Mouse (Mus musculus): Measurements from ENCODE around the gene Sgo1. TPM values are rescaled to one million over a fixed set of nuclear protein-coding genes. Genes with fewer than 3 reads are reported as not detected.

Sgo1 gene
- polyA plus RNA-seq, 1 experiment from 2014 or later, result 5.4 TPM

DNA sequence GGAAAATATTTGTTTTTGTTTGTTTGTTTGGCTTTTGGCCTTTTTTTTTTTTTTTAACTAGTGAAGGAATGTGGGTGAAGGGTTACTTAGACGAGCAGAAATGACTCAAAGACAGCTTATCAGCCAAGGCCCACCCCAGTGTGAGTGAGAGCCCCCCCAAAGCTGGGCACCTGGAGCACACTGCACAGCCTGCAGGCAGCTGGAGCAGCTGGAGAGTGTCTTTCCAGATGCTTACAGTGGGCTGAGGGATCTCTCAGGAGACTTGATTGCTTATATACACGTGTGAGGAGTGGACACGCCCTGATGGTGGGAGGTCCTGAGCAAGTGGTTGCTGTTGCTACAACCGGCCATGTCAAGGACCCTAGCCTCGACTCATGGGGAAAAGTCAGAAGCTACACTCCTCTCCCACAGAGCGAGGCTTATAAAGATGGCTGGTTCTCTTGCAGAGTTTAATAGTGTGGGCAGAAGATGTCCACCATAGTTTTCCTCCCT, 32.7 kb downstream of the Sgo1 start:
- Histone ChIP-seq H3K9me3 (ENCODE audit: control insufficient read depth, low read length) (no peaks in the 10 kb centered on the region), H3K9ac (no peak overlapping the region), H3K4me1 (replicated peaks; ENCODE audit: control insufficient read depth, insufficient read depth, low read length) (no peaks in the 10 kb centered on the region), H3K27ac (no peak overlapping the region), H3K36me3 (replicated peaks; ENCODE audit: control insufficient read depth, insufficient read depth) (peaks cover 46% of the 10 kb centered on the region), H3K4me2 (replicated peaks) (no peak overlapping the region), H3K4me3 (replicated peaks; ENCODE audit: low read length) (no peak overlapping the region), H3K27me3 (ENCODE audit: control insufficient read depth, insufficient read depth, low read length) (no peaks in the 10 kb centered on the region)
- 78% methylated on average over 6 of the region's 6 CpGs for WGBS
- ATAC-seq (ENCODE audit: low FRiP score) (no peak), DNase-seq (ENCODE audit: low spot score) (no peak)

DNA sequence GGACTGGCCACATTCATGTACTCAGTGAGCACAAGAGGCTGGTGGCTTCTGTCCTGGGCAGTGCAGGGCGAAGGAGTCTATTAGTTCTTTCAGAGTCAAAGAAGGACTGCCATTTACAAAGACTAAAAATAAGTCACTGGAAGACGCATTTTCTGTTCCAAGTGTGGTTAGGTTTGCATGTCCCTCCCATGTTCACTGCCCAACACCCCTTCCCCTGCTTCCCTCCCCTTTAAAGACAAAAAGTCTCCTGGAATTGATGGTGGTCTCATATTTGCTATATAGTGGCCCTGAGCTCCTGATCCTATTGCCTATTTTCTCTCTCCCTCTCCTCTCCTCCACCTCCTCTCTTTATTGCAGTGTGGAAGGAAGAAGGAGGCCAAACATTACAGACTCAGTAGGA, 33.2 kb downstream of the Sgo1 start:
- WGBS, result 87% methylated on average over 2 of the region's 2 CpGs
- Histone ChIP-seq H3K9me3 (ENCODE audit: control insufficient read depth, low read length) (no peaks in the 10 kb centered on the region), H3K36me3 (replicated peaks; ENCODE audit: control insufficient read depth, insufficient read depth) (peaks cover 46% of the 10 kb centered on the region), H3K4me1 (replicated peaks; ENCODE audit: control insufficient read depth, insufficient read depth, low read length) (no peaks in the 10 kb centered on the region), H3K27me3 (ENCODE audit: control insufficient read depth, insufficient read depth, low read length) (no peaks in the 10 kb centered on the region), H3K9ac (no peak overlapping the region), H3K27ac (no peak overlapping the region), H3K4me3 (replicated peaks; ENCODE audit: low read length) (no peak overlapping the region), H3K4me2 (replicated peaks) (no peak overlapping the region)
- DNase-seq (ENCODE audit: low spot score) (no peak), ATAC-seq (ENCODE audit: low FRiP score) (no peak)

DNA sequence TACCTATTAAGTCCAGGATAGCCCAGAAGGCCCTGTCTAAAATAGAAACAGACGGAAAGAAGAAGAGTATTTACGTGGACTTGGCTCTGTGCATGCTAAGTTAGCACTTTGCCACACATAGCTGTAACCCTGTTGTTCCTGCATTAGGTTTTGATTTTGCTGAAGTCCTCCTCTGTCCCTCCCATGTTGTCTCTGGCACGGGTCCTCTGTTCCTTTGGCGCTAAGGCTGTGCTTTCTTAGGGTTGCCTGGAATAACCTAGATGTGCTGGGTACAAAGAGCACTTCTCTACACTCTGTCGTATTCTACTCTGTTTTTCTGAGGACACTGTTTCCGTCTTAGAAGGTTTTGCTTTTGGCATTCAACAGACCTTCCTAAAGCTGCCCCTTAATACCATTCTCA, 34.1 kb downstream of the Sgo1 start:
- Histone ChIP-seq H3K4me3 (replicated peaks; ENCODE audit: low read length) (no peak overlapping the region), H3K4me1 (replicated peaks; ENCODE audit: control insufficient read depth, insufficient read depth, low read length) (no peaks in the 10 kb centered on the region), H3K9me3 (ENCODE audit: control insufficient read depth, low read length) (no peaks in the 10 kb centered on the region), H3K9ac (no peak overlapping the region), H3K36me3 (replicated peaks; ENCODE audit: control insufficient read depth, insufficient read depth) (peaks cover 50% of the 10 kb centered on the region), H3K4me2 (replicated peaks) (no peak overlapping the region), H3K27ac (no peak overlapping the region), H3K27me3 (ENCODE audit: control insufficient read depth, insufficient read depth, low read length) (no peaks in the 10 kb centered on the region)
- 90% methylated on average over 6 of the region's 6 CpGs for WGBS
- DNase-seq (ENCODE audit: low spot score), result no peak
- ATAC-seq (ENCODE audit: low FRiP score), result no peak

DNA sequence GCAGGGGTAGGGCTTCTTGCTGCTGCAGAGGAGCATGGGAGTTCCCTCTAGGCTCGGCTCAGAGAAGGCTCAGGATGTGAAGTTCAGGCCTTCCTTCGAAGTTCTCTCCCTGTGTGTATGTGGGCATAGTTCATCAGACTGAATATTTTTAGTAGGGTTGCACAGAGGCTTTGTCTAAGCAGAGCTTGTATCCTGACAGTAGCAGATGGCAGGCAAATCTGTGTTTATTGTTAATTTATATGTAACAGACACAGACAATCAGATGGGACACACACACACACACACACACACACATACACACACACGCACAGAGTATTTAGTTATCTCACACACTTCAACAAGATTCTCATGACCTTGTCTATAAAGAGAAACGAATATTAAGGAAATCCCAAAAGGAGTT, 34.5 kb downstream of the Sgo1 start:
- H3K4me2 ChIP-seq (replicated peaks), result no peak overlapping the region
- 89% methylated on average over 4 of the region's 4 CpGs for WGBS
- no peaks in the 10 kb centered on the region for H3K27me3 ChIP-seq (ENCODE audit: control insufficient read depth, insufficient read depth, low read length)
- H3K9me3 ChIP-seq (ENCODE audit: control insufficient read depth, low read length), result no peaks in the 10 kb centered on the region
- H3K4me3 ChIP-seq (replicated peaks; ENCODE audit: low read length), result no peak overlapping the region
- DNase-seq (ENCODE audit: low spot score), result no peak
- H3K27ac ChIP-seq, result no peak overlapping the region
- no peak overlapping the region for H3K9ac ChIP-seq
- peaks cover 46% of the 10 kb centered on the region for H3K36me3 ChIP-seq (replicated peaks; ENCODE audit: control insufficient read depth, insufficient read depth)
- no peaks in the 10 kb centered on the region for H3K4me1 ChIP-seq (replicated peaks; ENCODE audit: control insufficient read depth, insufficient read depth, low read length)
- no peak for ATAC-seq (ENCODE audit: low FRiP score)

DNA sequence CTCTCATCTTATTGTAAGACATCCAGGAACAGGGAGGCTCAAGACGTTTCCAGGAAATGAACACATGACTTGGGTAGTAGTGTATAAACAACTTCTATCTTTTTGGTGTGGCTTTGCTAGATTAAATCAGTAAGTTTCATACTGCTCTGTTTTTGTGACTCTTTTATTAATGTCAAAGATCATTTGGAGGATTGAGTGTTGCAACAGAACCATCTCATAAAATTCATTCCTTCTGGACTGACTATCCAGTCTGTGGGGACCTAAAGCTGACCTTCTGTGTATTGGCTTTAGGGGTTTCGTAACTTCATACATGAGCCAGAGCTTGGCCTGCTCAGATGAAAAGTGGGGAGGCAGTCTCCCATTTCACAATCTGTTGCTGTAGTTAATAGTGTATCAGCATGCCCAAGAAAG, 38.9 kb downstream of the Sgo1 start:
- H3K4me3 ChIP-seq (replicated peaks; ENCODE audit: low read length), result no peak overlapping the region
- WGBS, result 80% methylated on average over 2 of the region's 2 CpGs
- H3K27me3 ChIP-seq (ENCODE audit: control insufficient read depth, insufficient read depth, low read length), result no peaks in the 10 kb centered on the region
- ATAC-seq (ENCODE audit: low FRiP score) (no peak), DNase-seq (ENCODE audit: low spot score) (no peak)
- peaks cover 42% of the 10 kb centered on the region for H3K36me3 ChIP-seq (replicated peaks; ENCODE audit: control insufficient read depth, insufficient read depth)
- H3K4me1 ChIP-seq (replicated peaks; ENCODE audit: control insufficient read depth, insufficient read depth, low read length), result no peaks in the 10 kb centered on the region
- no peak overlapping the region for H3K9ac ChIP-seq
- H3K27ac ChIP-seq, result no peak overlapping the region
- no peaks in the 10 kb centered on the region for H3K9me3 ChIP-seq (ENCODE audit: control insufficient read depth, low read length)
- H3K4me2 ChIP-seq (replicated peaks), result no peak overlapping the region

DNA sequence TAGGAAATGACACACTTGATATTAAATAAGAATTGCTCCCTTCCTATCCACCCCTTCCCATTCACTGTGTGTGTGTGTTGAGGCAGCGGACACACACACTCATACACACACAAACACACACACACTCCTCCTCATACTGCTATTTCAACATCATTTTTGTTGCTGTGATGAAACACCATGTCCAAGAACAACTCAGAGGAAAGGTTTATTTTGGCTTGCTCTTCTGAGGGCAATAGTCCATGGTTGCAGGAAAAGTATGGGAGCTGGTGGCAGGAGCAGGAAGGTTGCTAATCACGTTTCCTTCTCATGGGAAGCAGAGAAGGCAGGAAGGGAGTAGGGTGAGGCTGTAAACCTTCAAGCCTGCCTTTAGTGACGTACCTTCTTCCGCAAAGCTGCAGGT, 45.8 kb downstream of the Sgo1 start:
- H3K27ac ChIP-seq, result no peak overlapping the region
- H3K4me2 ChIP-seq (replicated peaks), result no peak overlapping the region
- no peak overlapping the region for H3K4me3 ChIP-seq (replicated peaks; ENCODE audit: low read length)
- no peaks in the 10 kb centered on the region for H3K9me3 ChIP-seq (ENCODE audit: control insufficient read depth, low read length)
- H3K9ac ChIP-seq, result no peak overlapping the region
- ATAC-seq (ENCODE audit: low FRiP score) (no peak), DNase-seq (ENCODE audit: low spot score) (no peak)
- WGBS, result 89% methylated on average over 4 of the region's 4 CpGs
- H3K27me3 ChIP-seq (ENCODE audit: control insufficient read depth, insufficient read depth, low read length), result no peaks in the 10 kb centered on the region
- no peaks in the 10 kb centered on the region for H3K4me1 ChIP-seq (replicated peaks; ENCODE audit: control insufficient read depth, insufficient read depth, low read length)
- peaks cover 59% of the 10 kb centered on the region for H3K36me3 ChIP-seq (replicated peaks; ENCODE audit: control insufficient read depth, insufficient read depth)

DNA sequence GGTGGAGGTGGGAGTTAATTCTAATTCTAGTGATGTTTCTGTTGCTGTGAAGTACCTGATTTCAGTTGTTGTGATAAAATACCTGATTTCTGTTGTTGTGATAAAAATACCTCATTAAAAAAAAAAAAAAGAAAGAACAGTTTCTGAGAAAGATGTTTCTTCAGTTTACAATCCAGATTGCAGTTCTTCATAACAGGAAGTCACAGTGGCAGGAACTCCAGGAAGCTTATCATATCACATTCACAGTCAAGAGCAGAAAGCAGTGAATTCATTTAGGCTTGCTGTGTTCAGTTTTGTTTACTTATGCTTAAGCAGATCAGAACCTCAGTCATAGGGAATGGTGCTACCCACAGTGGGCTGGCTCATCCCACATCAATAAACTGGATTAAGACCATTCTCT, 57.8 kb downstream of the Sgo1 start:
- Histone ChIP-seq H3K4me3 (replicated peaks; ENCODE audit: low read length) (no peak overlapping the region), H3K27me3 (ENCODE audit: control insufficient read depth, insufficient read depth, low read length) (no peaks in the 10 kb centered on the region), H3K4me1 (replicated peaks; ENCODE audit: control insufficient read depth, insufficient read depth, low read length) (no peaks in the 10 kb centered on the region), H3K9me3 (ENCODE audit: control insufficient read depth, low read length) (no peaks in the 10 kb centered on the region), H3K4me2 (replicated peaks) (no peak overlapping the region), H3K9ac (no peak overlapping the region), H3K36me3 (replicated peaks; ENCODE audit: control insufficient read depth, insufficient read depth) (peaks cover 17% of the 10 kb centered on the region), H3K27ac (no peak overlapping the region)
- ATAC-seq (ENCODE audit: low FRiP score) (no peak), DNase-seq (ENCODE audit: low spot score) (no peak)

DNA sequence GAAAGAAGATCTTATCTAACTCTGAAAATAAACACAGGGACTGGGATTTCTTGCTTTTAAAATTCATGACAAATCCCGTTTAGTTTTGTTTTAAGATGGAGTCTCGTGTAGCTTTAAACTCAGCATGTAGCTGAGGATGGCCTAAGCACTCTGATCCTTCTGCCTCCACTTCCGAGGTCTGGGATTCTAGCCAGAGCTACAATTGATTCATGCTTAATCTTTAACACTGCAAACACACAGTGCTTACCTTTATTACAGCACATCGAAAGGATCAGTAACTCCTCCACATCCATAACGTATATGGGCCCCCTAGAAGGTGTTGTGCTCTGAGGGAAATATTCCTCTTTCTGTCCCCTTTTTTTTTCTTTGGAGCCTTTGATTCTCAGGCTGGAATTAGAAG, 61.0 kb downstream of the Sgo1 start:
- 90% methylated on average over 5 of the region's 5 CpGs for WGBS
- peaks cover 15% of the 10 kb centered on the region for H3K36me3 ChIP-seq (replicated peaks; ENCODE audit: control insufficient read depth, insufficient read depth)
- ATAC-seq (ENCODE audit: low FRiP score), result no peak
- H3K4me2 ChIP-seq (replicated peaks), result no peak overlapping the region
- no peaks in the 10 kb centered on the region for H3K4me1 ChIP-seq (replicated peaks; ENCODE audit: control insufficient read depth, insufficient read depth, low read length)
- no peak for DNase-seq (ENCODE audit: low spot score)
- H3K27me3 ChIP-seq (ENCODE audit: control insufficient read depth, insufficient read depth, low read length), result no peaks in the 10 kb centered on the region
- H3K9me3 ChIP-seq (ENCODE audit: control insufficient read depth, low read length), result no peaks in the 10 kb centered on the region
- no peak overlapping the region for H3K9ac ChIP-seq
- H3K4me3 ChIP-seq (replicated peaks; ENCODE audit: low read length), result no peak overlapping the region
- H3K27ac ChIP-seq, result no peak overlapping the region

DNA sequence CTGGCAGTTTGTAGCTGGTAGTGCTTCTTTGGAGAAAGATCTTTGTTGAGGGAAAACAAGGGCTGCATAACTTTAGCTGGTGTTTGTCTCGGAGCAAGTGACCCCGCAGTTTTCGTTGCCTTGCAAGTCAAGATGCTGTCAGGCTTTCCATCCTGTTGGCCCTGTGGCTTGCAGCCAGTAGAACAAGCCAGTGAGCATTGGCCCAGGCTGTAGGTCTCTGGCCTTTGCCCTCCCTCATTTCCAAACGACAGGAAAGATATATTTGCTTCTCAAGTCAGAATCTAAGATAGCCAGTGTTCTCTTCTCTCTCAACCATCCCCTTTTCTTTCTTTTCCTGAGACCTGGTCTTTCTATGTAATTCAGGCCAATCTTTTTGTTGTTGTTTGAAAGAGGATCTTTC, 61.6 kb downstream of the Sgo1 start:
- Histone ChIP-seq H3K4me2 (replicated peaks) (no peak overlapping the region), H3K9ac (no peak overlapping the region), H3K4me1 (replicated peaks; ENCODE audit: control insufficient read depth, insufficient read depth, low read length) (no peaks in the 10 kb centered on the region), H3K36me3 (replicated peaks; ENCODE audit: control insufficient read depth, insufficient read depth) (peaks cover 9% of the 10 kb centered on the region), H3K4me3 (replicated peaks; ENCODE audit: low read length) (no peak overlapping the region), H3K27ac (no peak overlapping the region), H3K27me3 (ENCODE audit: control insufficient read depth, insufficient read depth, low read length) (no peaks in the 10 kb centered on the region), H3K9me3 (ENCODE audit: control insufficient read depth, low read length) (no peaks in the 10 kb centered on the region)
- 77% methylated on average over 4 of the region's 4 CpGs for WGBS
- DNase-seq (ENCODE audit: low spot score) (no peak), ATAC-seq (ENCODE audit: low FRiP score) (no peak)

DNA sequence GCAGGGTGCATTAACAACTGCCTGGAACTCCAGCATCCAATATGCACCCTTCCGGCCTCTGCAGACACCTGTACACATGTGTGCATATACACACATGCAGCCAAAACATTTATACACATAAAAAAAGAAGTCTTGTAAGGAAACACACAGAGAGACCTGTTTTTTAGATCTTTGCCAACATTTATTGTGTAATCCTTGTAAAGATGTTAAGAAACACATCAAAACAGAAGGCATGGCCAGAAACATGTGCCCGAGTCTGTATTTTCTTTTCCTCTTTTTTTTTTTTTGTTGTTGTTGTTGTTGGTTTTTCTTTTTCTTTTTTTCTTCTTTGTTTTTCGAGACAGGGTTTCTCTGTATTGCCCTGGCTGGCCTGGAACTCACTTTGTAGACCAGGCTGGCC, 63.0 kb downstream of the Sgo1 start:
- Histone ChIP-seq H3K27ac (no peak overlapping the region), H3K9me3 (ENCODE audit: control insufficient read depth, low read length) (no peaks in the 10 kb centered on the region), H3K4me2 (replicated peaks) (no peak overlapping the region), H3K27me3 (ENCODE audit: control insufficient read depth, insufficient read depth, low read length) (no peaks in the 10 kb centered on the region), H3K4me1 (replicated peaks; ENCODE audit: control insufficient read depth, insufficient read depth, low read length) (no peaks in the 10 kb centered on the region), H3K4me3 (replicated peaks; ENCODE audit: low read length) (no peak overlapping the region), H3K36me3 (replicated peaks; ENCODE audit: control insufficient read depth, insufficient read depth) (peaks cover 8% of the 10 kb centered on the region), H3K9ac (no peak overlapping the region)
- ATAC-seq (ENCODE audit: low FRiP score) (no peak), DNase-seq (ENCODE audit: low spot score) (no peak)
- WGBS, result 88% methylated on average over 3 of the region's 3 CpGs
